Mouse (Mus musculus) heart, postnatal 25 days (tissue): Measurements from ENCODE around the gene Tcam1. TPM values are rescaled to one million over a fixed set of nuclear protein-coding genes. Genes with fewer than 3 reads are reported as not detected.

Experiments
- DNase-seq: peaks from one replicate; pipeline ENCODE4 v3.0.0; 2022; ENCODE audit warnings: low spot score
- intact Hi-C: fragments of 180-260 bp; cut with DNase I; formaldehyde crosslinking; loops from one replicate; pipeline ENCODE4 v1.15.1; 2025
- total RNA-seq, 2 experiments: library from RNA; stranded (reverse); gene quantifications; 2 replicates each; pipeline ENCODE4 v1.2.3; 2021

Gene Tcam1
- total RNA-seq, 2 experiments from 2014 or later: not detected

- intact Hi-C loops: loop anchor here (2.0 to 10.0 kb wide), 4 partner anchors 16 to 342 kb away; partner anchors contain the start of genes Ccdc47, Ddx42, Ftsj3 and Psmc5
- DNase-seq: peak; percentile 100
Observed at GRCm38 (mm10) chr11:106272644-106273310, 3.7 kb upstream of the Tcam1 start, which contains the start of gene Smarcd2. TSS of gene Smarcd2 (minus strand) at chr11:106272972.

- intact Hi-C loops: loop anchor here (2.0 to 10.0 kb wide), 4 partner anchors 16 to 342 kb away; partner anchors contain the start of genes Ccdc47, Ddx42, Ftsj3 and Psmc5
- DNase-seq: no peak
Observed at GRCm38 (mm10) chr11:106273311-106273684, 3.2 kb upstream of the Tcam1 start.

- intact Hi-C loops: loop anchor here (2.0 to 10.0 kb wide), 4 partner anchors 17 to 341 kb away; partner anchors contain the start of genes Ccdc47, Ddx42, Ftsj3 and Psmc5
- no peak for DNase-seq
Observed at GRCm38 (mm10) chr11:106273811-106274210, 2.7 kb upstream of the Tcam1 start.

GRCm38 (mm10) chr11:106274374-106274773 is 2.1 kb upstream of the Tcam1 start:
- intact Hi-C loops: loop anchor here (10.0 kb wide), 2 partner anchors 220 to 340 kb away; partner anchors contain the start of gene Tex2
- DNase-seq: no peak

- no peak for DNase-seq
- intact Hi-C loops: loop anchor here (10.0 kb wide), 2 partner anchors 220 to 340 kb away; partner anchors contain the start of gene Tex2
Observed at GRCm38 (mm10) chr11:106274971-106275411, 1.5 kb upstream of the Tcam1 start.

- intact Hi-C loops: no loop called here
- DNase-seq: no peak
Observed at GRCm38 (mm10) chr11:106282452-106282851, 6.0 kb downstream of the Tcam1 start.

- DNase-seq: no peak
- intact Hi-C loops: no loop called here
Observed at GRCm38 (mm10) chr11:106283371-106283770, 6.9 kb downstream of the Tcam1 start.

GRCm38 (mm10) chr11:106284126-106284525 is 7.7 kb downstream of the Tcam1 start:
- intact Hi-C loops: no loop called here
- DNase-seq: no peak

- DNase-seq: no peak
- intact Hi-C loops: no loop called here
Observed at GRCm38 (mm10) chr11:106286206-106286605, 9.7 kb downstream of the Tcam1 start.

- no peak for DNase-seq
- intact Hi-C loops: no loop called here
Observed at GRCm38 (mm10) chr11:106286987-106287386, 10.5 kb downstream of the Tcam1 start.

- DNase-seq: no peak
- intact Hi-C loops: no loop called here
Observed at GRCm38 (mm10) chr11:106289369-106289768, 12.9 kb downstream of the Tcam1 start.

GRCm38 (mm10) chr11:106290376-106290775 is 13.9 kb downstream of the Tcam1 start:
- intact Hi-C loops: no loop called here

GRCm38 (mm10) chr11:106291861-106292260 is 15.4 kb downstream of the Tcam1 start:
- no peak for DNase-seq
- intact Hi-C loops: no loop called here

More at GRCm38 (mm10) chr11:106290376-106290775, 13.9 kb downstream of the Tcam1 start:
- DNase-seq: no peak

GRCm38 (mm10) chr11:106301765-106302164 is 25.3 kb downstream of the Tcam1 start, which contains the start of gene Gh:
TSS of gene Gh (minus strand) at chr11:106301865.
- intact Hi-C loops: loop anchor here (2.0 kb wide), 3 partner anchors 23 to 91 kb away; no protein-coding TSS in a partner anchor

GRCm38 (mm10) chr11:106302634-106303033 is 26.2 kb downstream of the Tcam1 start:
- intact Hi-C loops: loop anchor here (2.0 kb wide), 3 partner anchors 22 to 90 kb away; no protein-coding TSS in a partner anchor

More at GRCm38 (mm10) chr11:106301765-106302164, 25.3 kb downstream of the Tcam1 start, which contains the start of gene Gh:
- DNase-seq: no peak

GRCm38 (mm10) chr11:106305348-106306064 is 29.0 kb downstream of the Tcam1 start:
- DNase-seq: no peak
- intact Hi-C loops: no loop called here

More at GRCm38 (mm10) chr11:106302634-106303033, 26.2 kb downstream of the Tcam1 start:
- DNase-seq: no peak

- intact Hi-C loops: no loop called here
Observed at GRCm38 (mm10) chr11:106306065-106306385, 29.6 kb downstream of the Tcam1 start.

GRCm38 (mm10) chr11:106306758-106307157 is 30.3 kb downstream of the Tcam1 start:
- intact Hi-C loops: no loop called here
- DNase-seq: no peak

More at GRCm38 (mm10) chr11:106306065-106306385, 29.6 kb downstream of the Tcam1 start:
- DNase-seq: no peak

GRCm38 (mm10) chr11:106307432-106307831 is 31.0 kb downstream of the Tcam1 start:
- intact Hi-C loops: no loop called here
- DNase-seq: no peak

GRCm38 (mm10) chr11:106308162-106308561 is 31.7 kb downstream of the Tcam1 start:
- DNase-seq: no peak
- intact Hi-C loops: no loop called here
